Mouse (Mus musculus): ENCODE data around the gene Il25. TPM values are rescaled to one million over a fixed set of nuclear protein-coding genes. Genes with fewer than 3 reads are reported as not detected.

Il25 gene
- polyA plus RNA-seq, 1 experiment from 2014 or later, result not detected

DNA sequence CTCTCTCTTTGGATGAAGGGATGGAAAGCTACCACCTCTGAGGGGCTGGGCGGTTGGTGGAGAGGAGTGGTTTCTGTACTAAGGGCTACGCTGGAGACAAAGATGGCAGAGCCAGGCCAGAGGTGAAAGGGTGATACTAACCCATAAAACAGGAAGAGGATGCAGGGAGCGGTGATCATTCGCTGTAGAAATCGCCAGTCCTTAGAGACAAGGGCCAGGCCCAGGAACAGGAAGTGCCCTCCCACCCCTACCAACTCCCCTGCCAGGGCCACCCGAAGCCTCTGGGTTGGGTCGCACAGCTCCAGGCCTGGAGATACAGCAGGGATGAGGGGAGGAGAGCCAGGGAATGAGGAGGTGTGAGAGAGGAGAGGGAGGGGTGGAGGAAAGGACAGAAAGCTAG, 23.8 kb upstream of the Il25 start:
- no peak overlapping the region for H3K4me2 ChIP-seq
- no peaks in the 10 kb centered on the region for H3K9me3 ChIP-seq
- WGBS, result 81% methylated on average over 7 of the region's 7 CpGs
- H3K27me3 ChIP-seq, result no peaks in the 10 kb centered on the region
- no peak overlapping the region for H3K4me3 ChIP-seq (replicated peaks)
- peaks cover 21% of the 10 kb centered on the region for H3K4me1 ChIP-seq (replicated peaks)
- peaks cover 77% of the 10 kb centered on the region for H3K36me3 ChIP-seq
- no peak overlapping the region for H3K27ac ChIP-seq
- no peak for ATAC-seq (ENCODE audit: insufficient number of reproducible peaks, insufficient read depth, low FRiP score, low TSS enrichment, low read depth)
- no peak overlapping the region for H3K9ac ChIP-seq (replicated peaks)

DNA sequence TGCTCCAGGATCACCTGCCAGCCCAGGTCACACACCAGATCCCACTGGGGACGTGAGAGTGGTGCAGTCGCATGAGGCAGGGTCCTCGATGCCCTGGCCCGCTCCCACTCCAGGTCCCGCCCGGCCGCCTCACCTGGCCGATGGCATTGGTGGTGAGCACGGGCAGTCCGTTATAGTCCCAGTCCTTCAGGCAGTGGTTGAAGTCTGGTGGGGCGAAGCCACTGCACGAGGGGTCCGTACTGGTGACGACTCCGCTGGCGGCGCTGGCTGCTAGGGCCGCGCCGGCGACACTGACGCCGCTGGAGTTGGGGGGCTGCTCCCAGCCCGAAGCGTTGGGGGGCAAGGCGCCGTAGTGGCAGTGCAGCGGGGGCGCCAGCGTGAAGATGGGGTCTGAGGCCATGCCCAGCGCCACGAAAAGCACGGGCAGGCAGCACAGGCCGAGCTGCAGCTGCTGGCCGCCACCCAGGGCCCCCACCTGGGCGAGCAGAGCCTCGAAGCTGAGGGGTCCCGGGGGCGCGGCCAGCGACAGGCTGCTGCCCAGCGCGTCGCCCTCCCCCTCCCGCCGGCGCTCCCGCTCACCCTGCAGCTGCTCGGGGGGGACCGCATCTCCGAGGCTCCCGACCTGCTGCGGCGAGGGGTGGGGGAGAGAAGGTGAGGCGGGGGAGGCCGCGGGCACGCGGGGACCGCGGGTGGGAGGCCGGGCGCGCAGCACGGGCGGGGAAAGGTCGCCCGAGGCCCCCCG, 20.2 kb upstream of the Il25 start:
- Histone ChIP-seq H3K9ac (replicated peaks) (peak overlapping the region; percentile 96), H3K27me3 (no peaks in the 10 kb centered on the region), H3K4me1 (replicated peaks) (peaks cover 25% of the 10 kb centered on the region), H3K4me3 (replicated peaks) (peak overlapping the region; percentile 98), H3K9me3 (no peaks in the 10 kb centered on the region), H3K27ac (peak overlapping the region; percentile 90), H3K4me2 (peak overlapping the region; percentile 95), H3K36me3 (peaks cover 66% of the 10 kb centered on the region)
- ATAC-seq (ENCODE audit: insufficient number of reproducible peaks, insufficient read depth, low FRiP score, low TSS enrichment, low read depth), result peak; percentile 54; the same call in 1 of the 2 replicates
- 2% methylated on average over 52 of the region's 69 CpGs for WGBS

DNA sequence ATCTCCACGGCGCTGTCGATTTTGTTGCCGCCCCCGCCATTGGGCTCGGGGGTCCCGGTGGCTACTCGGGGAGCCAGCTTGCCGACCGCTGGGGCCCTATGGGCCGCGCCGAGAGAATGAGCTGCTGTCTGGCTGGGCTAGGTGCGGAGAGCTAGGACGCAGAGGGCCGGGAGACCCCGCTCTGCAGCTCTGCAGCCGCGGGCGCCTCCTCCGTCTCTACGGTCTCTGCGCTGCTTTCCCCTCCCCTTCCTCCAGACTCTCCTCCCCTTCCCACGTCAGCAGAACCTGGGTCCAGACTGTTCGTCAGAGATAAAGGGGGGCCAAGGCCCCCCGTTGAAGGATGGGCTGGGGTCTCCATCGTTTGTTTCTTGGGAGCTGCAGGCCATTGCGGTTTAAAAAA, 19.6 kb upstream of the Il25 start, which contains the start of gene Slc22a17:
TSS of gene Slc22a17 (minus strand) at position 247 of the 400 bp plus-strand sequence.
- H3K36me3 ChIP-seq, result peaks cover 66% of the 10 kb centered on the region
- under 1% methylated on average over 27 of the region's 28 CpGs for WGBS
- H3K27ac ChIP-seq, result peak within 1 kb of the TSS; percentile 90
- H3K27me3 ChIP-seq, result no peaks in the 10 kb centered on the region
- peak within 1 kb of the TSS; percentile 95 for H3K4me2 ChIP-seq
- H3K9me3 ChIP-seq, result no peaks in the 10 kb centered on the region
- H3K4me1 ChIP-seq (replicated peaks), result peaks cover 24% of the 10 kb centered on the region
- ATAC-seq (ENCODE audit: insufficient number of reproducible peaks, insufficient read depth, low FRiP score, low TSS enrichment, low read depth), result peak; percentile 92
- peak within 1 kb of the TSS; percentile 98 for H3K4me3 ChIP-seq (replicated peaks)
- peak within 1 kb of the TSS; percentile 96 for H3K9ac ChIP-seq (replicated peaks)

DNA sequence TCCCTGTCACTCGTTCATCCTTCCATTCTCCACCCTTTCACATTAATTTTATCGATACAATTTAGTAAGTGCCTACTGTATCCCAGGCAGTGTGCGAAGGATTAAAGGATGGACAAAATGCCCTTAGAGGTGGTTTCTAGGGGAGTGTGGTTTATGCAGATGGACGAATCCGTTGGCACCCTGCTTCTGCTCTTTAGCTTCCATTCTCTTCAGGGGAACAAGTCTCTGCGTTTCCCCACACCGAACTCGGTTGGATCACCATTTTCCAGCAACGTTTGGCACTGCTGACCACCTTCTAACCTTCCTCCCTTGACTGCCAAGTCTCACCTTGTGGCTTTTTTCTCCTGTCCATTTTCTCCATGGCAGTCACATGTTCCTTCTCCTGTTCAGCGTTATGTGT, 19.2 kb upstream of the Il25 start:
- Histone ChIP-seq H3K4me2 (peak overlapping the region; percentile 95), H3K4me3 (replicated peaks) (peak overlapping the region; percentile 98), H3K36me3 (peaks cover 66% of the 10 kb centered on the region), H3K27ac (peak overlapping the region; percentile 90), H3K27me3 (no peaks in the 10 kb centered on the region), H3K4me1 (replicated peaks) (peaks cover 21% of the 10 kb centered on the region), H3K9ac (replicated peaks) (peak overlapping the region; percentile 96), H3K9me3 (no peaks in the 10 kb centered on the region)
- no peak for ATAC-seq (ENCODE audit: insufficient number of reproducible peaks, insufficient read depth, low FRiP score, low TSS enrichment, low read depth)
- 18% methylated on average over 10 of the region's 10 CpGs for WGBS

DNA sequence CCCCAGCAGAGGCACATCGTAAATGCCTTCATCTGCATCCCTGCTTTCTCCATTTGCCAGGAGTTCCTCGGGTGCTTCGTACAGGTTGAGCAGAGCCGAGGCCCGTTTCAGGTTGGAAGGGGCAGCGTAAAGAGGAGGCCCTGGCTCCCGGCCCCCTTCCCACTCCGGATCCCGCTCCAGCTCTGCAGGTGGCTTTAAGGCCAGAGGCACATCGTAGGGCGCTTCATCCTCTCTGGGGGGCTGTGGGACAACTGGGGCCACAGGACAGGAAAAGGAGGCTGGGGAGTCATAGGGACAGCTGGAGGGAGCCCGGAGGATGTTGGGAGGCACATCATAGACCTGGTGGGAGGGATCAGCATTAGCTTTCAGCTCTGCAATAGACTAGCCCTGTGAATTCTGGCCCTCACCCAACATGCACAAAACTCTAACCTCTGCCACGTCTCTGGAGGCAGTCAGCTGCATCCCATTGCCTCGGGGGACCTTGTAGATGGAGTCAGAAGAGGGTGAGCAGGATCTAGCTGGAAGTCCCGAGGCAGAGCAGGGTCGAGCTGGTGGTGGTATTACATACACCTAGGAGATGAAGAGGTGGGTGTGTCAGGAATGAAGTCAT, 12.3 kb upstream of the Il25 start:
- Histone ChIP-seq H3K36me3 (peaks cover 80% of the 10 kb centered on the region), H3K4me2 (no peak overlapping the region), H3K9ac (replicated peaks) (no peak overlapping the region), H3K9me3 (peaks cover 20% of the 10 kb centered on the region), H3K4me3 (replicated peaks) (no peak overlapping the region), H3K27ac (no peak overlapping the region), H3K4me1 (replicated peaks) (peaks cover 21% of the 10 kb centered on the region), H3K27me3 (no peaks in the 10 kb centered on the region)
- no peak for ATAC-seq (ENCODE audit: insufficient number of reproducible peaks, insufficient read depth, low FRiP score, low TSS enrichment, low read depth)
- WGBS, result 91% methylated on average over 16 of the region's 16 CpGs

DNA sequence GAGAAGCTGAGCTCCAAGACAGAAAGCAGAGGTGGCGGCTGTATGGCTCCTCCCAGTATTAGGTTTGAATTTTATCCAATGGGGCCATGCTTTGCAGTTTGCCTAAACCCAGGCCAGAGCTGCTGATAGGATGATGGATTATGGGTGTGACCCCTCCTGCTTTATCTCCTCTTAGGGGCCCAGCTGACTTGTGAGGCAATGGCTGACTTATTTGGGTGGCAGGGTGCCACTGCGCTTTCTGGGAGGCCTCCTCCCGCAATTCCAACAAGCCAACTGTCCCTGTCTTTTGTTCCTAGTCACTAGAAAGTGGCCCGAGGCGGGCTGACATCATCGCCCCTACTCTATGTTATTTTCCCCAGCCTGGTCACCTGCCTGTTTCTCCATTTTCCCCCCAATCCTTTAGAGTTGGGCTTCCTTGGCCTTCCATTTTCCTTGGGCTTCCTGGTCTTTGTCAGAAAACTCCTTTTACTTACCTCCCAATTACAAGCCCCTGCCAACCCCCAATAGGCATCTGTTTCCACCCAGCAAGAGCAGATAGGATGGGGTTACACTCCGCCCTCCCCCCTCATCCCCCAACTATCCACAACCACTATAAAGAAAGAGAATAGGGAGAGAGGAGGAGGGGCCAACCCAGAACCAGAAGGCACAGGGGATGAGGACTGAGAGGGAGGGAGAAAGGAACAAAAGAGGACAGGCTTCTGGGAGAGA, 7.7 kb upstream of the Il25 start:
- Histone ChIP-seq H3K9ac (replicated peaks) (peak overlapping the region; percentile 89), H3K9me3 (peaks cover 20% of the 10 kb centered on the region), H3K36me3 (peaks cover 34% of the 10 kb centered on the region), H3K4me1 (replicated peaks) (peaks cover 46% of the 10 kb centered on the region), H3K27me3 (no peaks in the 10 kb centered on the region), H3K4me3 (replicated peaks) (peak overlapping the region; percentile 59), H3K27ac (peak overlapping the region; percentile 100), H3K4me2 (peak overlapping the region; percentile 87)
- peak; percentile 18; the same call in 1 of the 2 replicates for ATAC-seq (ENCODE audit: insufficient number of reproducible peaks, insufficient read depth, low FRiP score, low TSS enrichment, low read depth)
- WGBS, result 7% methylated on average over 7 of the region's 7 CpGs

DNA sequence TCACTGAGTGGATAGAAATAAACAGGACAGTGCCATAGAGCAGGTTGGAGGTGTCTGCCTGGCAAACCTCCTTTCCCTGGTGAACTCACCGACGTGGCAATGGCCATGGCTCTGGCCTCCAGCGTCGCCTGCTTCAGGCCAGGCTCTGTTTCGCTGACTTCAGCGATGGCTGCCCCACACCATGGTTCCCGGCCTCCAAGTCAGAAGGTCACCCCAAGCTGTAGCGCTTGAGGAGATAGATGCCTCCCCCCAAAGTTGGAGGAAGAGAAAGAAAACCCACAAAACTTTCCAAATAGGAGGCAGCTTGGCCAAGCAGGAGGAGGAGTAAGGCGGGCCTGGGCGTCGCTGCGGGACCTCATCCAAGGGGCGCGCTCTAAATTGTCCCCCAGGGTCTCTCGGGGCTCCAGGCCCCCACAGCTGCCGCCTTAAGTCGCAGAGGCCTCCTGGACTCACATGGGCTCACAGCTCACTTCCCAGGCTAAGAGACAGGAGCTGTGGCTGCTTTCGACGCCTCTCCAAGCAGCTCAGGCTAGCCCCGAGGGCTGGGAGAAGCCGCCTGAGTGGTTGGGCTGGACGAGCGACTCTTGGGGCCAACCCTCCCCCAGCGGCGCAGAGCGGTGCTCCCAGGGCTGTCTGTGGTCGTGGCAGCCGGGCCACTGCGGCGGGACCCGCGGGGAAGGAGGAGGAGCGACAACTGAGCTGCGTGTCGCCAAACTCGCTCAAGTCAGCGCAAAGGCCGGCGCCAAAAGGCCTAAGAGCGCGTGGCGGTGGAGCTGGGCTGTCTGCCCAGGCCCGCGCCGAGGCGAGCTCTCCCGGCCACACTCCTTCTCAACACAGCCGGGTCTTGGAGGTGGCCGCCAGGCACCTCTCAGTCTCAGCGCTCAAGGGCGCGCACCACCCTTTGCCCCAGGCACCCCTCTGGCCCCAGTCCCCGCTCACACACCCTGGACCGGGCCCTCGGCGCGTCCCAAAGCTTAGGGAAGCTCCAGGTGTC, 6.8 kb upstream of the Il25 start, which contains the start of gene Efs:
TSS of gene Efs (minus strand) at position 778 of the 994 bp plus-strand sequence.
- no peaks in the 10 kb centered on the region for H3K27me3 ChIP-seq
- peaks cover 50% of the 10 kb centered on the region for H3K4me1 ChIP-seq (replicated peaks)
- peak within 1 kb of the TSS; percentile 59 for H3K4me3 ChIP-seq (replicated peaks)
- H3K9ac ChIP-seq (replicated peaks), result peak within 1 kb of the TSS; percentile 89
- WGBS, result 1% methylated on average over 52 of the region's 57 CpGs
- H3K4me2 ChIP-seq, result peak within 1 kb of the TSS; percentile 87
- H3K36me3 ChIP-seq, result peaks cover 25% of the 10 kb centered on the region
- H3K27ac ChIP-seq, result peak within 1 kb of the TSS; percentile 100
- peaks cover 19% of the 10 kb centered on the region for H3K9me3 ChIP-seq
- peak; percentile 45 for ATAC-seq (ENCODE audit: insufficient number of reproducible peaks, insufficient read depth, low FRiP score, low TSS enrichment, low read depth)

DNA sequence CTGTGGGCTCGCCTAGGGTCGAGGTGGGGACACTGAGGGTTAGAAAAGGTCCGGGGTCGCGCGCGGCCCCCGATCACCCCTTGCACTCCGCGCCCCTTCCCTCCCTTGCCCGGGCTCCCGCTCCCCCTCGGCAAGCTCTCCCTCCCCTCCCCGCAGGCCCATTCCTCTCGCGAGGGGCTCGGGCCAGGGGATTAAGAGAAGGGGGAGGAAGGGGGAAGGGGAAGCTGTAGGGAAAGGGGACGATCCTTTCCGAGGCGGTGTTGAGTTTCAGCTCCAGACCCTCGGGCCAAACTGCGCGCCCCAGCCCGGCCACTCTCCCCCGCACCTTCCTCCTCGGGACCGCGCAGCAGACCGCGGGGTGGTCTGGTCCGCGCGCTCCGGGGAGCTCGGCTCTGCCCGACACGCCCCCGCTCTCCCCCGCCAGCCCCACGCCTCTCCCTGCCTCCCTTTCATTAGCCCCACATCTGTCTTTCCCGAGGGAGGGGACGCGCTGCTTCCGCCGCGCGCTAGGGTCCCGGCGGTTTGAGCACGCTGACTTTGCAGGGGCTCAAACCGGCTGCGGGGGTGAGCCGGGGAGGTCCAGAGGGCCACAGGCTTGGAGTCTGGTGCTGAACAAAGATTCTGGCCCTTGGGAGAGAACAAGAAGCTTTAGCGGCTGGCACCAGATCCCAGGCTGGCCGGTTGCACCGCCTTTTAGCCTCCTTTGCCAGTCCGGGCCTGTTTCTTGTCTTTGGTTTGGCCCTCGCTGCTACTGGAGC, 5.9 kb upstream of the Il25 start:
- Histone ChIP-seq H3K4me1 (replicated peaks) (peaks cover 50% of the 10 kb centered on the region), H3K9me3 (peaks cover 10% of the 10 kb centered on the region), H3K4me3 (replicated peaks) (peak overlapping the region; percentile 59), H3K9ac (replicated peaks) (peak overlapping the region; percentile 89), H3K4me2 (peak overlapping the region; percentile 87), H3K27ac (peak overlapping the region; percentile 100), H3K27me3 (no peaks in the 10 kb centered on the region), H3K36me3 (peaks cover 16% of the 10 kb centered on the region)
- ATAC-seq (ENCODE audit: insufficient number of reproducible peaks, insufficient read depth, low FRiP score, low TSS enrichment, low read depth), result peak; percentile 91
- WGBS, result 0% methylated on average over 47 of the region's 58 CpGs

DNA sequence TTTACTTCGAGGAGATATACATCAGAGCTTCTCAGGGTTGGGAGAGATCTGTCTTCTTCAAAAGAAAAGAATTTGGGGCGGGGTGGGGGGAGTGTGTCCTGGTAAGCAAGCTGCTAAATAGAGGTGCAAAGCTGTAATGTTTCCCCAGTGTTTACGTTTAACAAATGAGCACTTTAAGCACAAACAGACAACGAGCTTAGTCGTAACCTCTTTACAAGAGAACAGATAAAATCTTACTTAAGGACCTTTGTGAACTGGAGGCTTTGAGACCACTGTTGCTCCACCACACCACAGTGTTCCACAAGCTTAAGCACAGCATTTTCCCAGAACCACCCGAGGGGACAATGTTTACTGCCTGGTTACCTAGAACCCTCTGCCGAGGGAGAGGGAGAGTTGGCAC, 5.2 kb upstream of the Il25 start:
- H3K9me3 ChIP-seq, result peaks cover 3% of the 10 kb centered on the region
- peak overlapping the region; percentile 100 for H3K27ac ChIP-seq
- peaks cover 50% of the 10 kb centered on the region for H3K4me1 ChIP-seq (replicated peaks)
- peak overlapping the region; percentile 59 for H3K4me3 ChIP-seq (replicated peaks)
- no peak for ATAC-seq (ENCODE audit: insufficient number of reproducible peaks, insufficient read depth, low FRiP score, low TSS enrichment, low read depth)
- H3K27me3 ChIP-seq, result no peaks in the 10 kb centered on the region
- WGBS, result 6% methylated on average over 7 of the region's 7 CpGs
- peak overlapping the region; percentile 89 for H3K9ac ChIP-seq (replicated peaks)
- peak overlapping the region; percentile 87 for H3K4me2 ChIP-seq
- H3K36me3 ChIP-seq, result peaks cover 9% of the 10 kb centered on the region

DNA sequence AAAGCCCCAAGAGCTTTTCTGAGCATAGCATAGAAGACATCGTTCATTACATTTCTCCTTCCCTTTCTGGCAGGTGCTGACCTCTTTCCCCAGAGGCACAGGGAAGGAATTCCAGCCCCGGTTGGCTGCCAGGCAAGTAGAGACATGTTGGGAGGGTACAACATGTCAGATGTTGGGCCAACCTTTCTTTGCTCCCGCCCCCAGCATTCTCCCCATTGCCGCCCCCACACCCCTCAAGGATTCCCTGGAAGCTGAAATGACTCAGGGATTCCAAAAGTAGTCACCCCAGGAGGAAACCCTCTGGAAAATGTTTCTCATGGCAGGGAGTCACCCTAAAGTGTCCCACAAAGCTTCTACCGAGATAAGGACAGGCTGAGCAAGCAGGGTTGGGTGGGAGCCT, 2.7 kb upstream of the Il25 start:
- no peak overlapping the region for H3K27ac ChIP-seq
- H3K4me3 ChIP-seq (replicated peaks), result no peak overlapping the region

More for the DNA sequence above, 2.7 kb upstream of the Il25 start:
- Histone ChIP-seq H3K9me3 (no peaks in the 10 kb centered on the region), H3K4me2 (no peak overlapping the region), H3K4me1 (replicated peaks) (peaks cover 40% of the 10 kb centered on the region), H3K9ac (replicated peaks) (no peak overlapping the region), H3K36me3 (no peaks in the 10 kb centered on the region), H3K27me3 (no peaks in the 10 kb centered on the region)
- WGBS, result 77% methylated on average over 5 of the region's 5 CpGs
- ATAC-seq (ENCODE audit: insufficient number of reproducible peaks, insufficient read depth, low FRiP score, low TSS enrichment, low read depth), result no peak

Data from limb, embryonic 12.5 days (tissue).